In the genomic region with DNA sequence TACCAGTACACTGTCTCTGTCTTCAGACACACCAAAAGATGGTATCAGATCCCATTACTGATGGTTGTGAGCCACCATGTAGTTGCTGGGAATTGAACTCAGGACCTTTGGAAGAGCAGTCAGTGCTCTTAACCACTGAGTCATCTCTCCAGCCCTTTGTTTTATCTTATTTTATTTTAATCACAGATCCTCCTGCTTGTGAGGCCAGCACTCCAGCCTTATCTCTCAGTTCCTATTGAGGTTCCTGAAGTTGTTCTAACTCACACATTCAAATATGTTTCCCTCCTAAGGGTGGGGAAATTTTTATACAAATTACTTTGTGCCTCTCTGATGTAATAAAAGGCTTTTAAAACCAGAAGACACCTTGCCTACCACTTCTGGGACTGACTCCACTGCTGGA, we compare ENCODE assay signal across 34 mouse cellular contexts.
"Had no signal": no experiment of that assay in that cellular context is flagged by ENCODE, and none has a peak within 500 bp of the region (broad histone marks: within the 10 kb centered on the region; RNA-seq: fewer than 3 reads in every experiment).

No protein-coding gene starts in this region.

- H3K4me3 ChIP-seq: heart, embryonic 12.5 days; heart, embryonic 13.5 days; heart, embryonic 15.5 days; hindbrain, embryonic 10.5 days; hindbrain, embryonic 12.5 days; hindbrain, embryonic 13.5 days; hindbrain, embryonic 15.5 days; intestine, embryonic 15.5 days; kidney, embryonic 15.5 days; layer of hippocampus, adult 2 months; left cerebral cortex, adult 2 months had no signal

- H3K4me1 ChIP-seq: hindbrain, embryonic 12.5 days; hindbrain, embryonic 13.5 days; hindbrain, embryonic 15.5 days had no signal

- H3K27me3 ChIP-seq: heart, embryonic 12.5 days; heart, embryonic 13.5 days; heart, embryonic 15.5 days; hindbrain, embryonic 12.5 days; hindbrain, embryonic 13.5 days; hindbrain, embryonic 15.5 days; intestine, embryonic 15.5 days; kidney, embryonic 15.5 days had no signal

- DNase-seq: heart, postnatal 10 days; heart, postnatal 14 days; heart, postnatal 36 days; heart, postnatal 4 days; kidney, adult 11 months; kidney, adult 18-20 months; kidney, adult 2 months; kidney, adult 8-10 months; kidney, adult 9 months; kidney, postnatal 10 days; kidney, postnatal 14 days; kidney, postnatal 25 days; kidney, postnatal 36 days; kidney, postnatal 4 days; layer of hippocampus, adult 9-11 months; layer of hippocampus, postnatal 36 days had no signal

- H3K36me3 ChIP-seq: heart, embryonic 12.5 days; heart, embryonic 13.5 days; heart, embryonic 15.5 days; hindbrain, embryonic 15.5 days; intestine, embryonic 15.5 days; kidney, embryonic 15.5 days had no signal

- H3K9me3 ChIP-seq: heart, embryonic 12.5 days; heart, embryonic 13.5 days; heart, embryonic 15.5 days; hindbrain, embryonic 10.5 days; hindbrain, embryonic 12.5 days; hindbrain, embryonic 13.5 days; hindbrain, embryonic 15.5 days; intestine, embryonic 15.5 days; kidney, embryonic 15.5 days had no signal

- H3K9ac ChIP-seq: heart, embryonic 12.5 days; heart, embryonic 13.5 days; heart, embryonic 15.5 days; hindbrain, embryonic 12.5 days; hindbrain, embryonic 13.5 days; hindbrain, embryonic 14.5 days; hindbrain, embryonic 15.5 days; intestine, embryonic 15.5 days; kidney, embryonic 15.5 days had no signal

- ATAC-seq: hindbrain, embryonic 16.5 days; hindbrain, postnatal 0 days; inflammation-experienced regulatory T-cells, adult 6 months; intestine, embryonic 15.5 days; intestine, embryonic 16.5 days; intestine, postnatal 0 days had no signal

- H3K4me2 ChIP-seq: heart, embryonic 12.5 days; heart, embryonic 13.5 days; heart, embryonic 15.5 days; hindbrain, embryonic 12.5 days; hindbrain, embryonic 13.5 days; hindbrain, embryonic 14.5 days; hindbrain, embryonic 15.5 days; intestine, embryonic 15.5 days; kidney, embryonic 15.5 days had no signal

- H3K27ac ChIP-seq: heart, embryonic 13.5 days; heart, embryonic 15.5 days; hindbrain, embryonic 10.5 days; hindbrain, embryonic 12.5 days; hindbrain, embryonic 13.5 days; hindbrain, embryonic 14.5 days; hindbrain, embryonic 15.5 days; hindbrain, postnatal 0 days; intestine, embryonic 15.5 days; kidney, embryonic 15.5 days; kidney, postnatal 0 days; layer of hippocampus, adult 2 months; left cerebral cortex, adult 2 months had no signal
